In genomic region chr14:11592650-11593049, GRCm38 (mm10) we compare ENCODE assay signal across 22 mouse cellular contexts.
"Had no signal": no experiment of that assay in that cellular context is flagged by ENCODE, and none has a peak within 500 bp of the region (broad histone marks: within the 10 kb centered on the region; RNA-seq: fewer than 3 reads in every experiment).

No protein-coding gene starts in this region.

- H3K27me3 ChIP-seq: limb, embryonic 13.5 days; liver, embryonic 12.5 days; liver, embryonic 15.5 days; lung, embryonic 15.5 days; megakaryocyte, embryonic 14.5 days; midbrain, embryonic 12.5 days; midbrain, embryonic 15.5 days; neural tube, embryonic 12.5 days; neural tube, embryonic 15.5 days had no signal

- H3K9me3 ChIP-seq: limb, embryonic 10.5 days; limb, embryonic 13.5 days; liver, embryonic 12.5 days; liver, embryonic 15.5 days; lung, embryonic 15.5 days; midbrain, embryonic 12.5 days; midbrain, embryonic 15.5 days; neural tube, embryonic 12.5 days; neural tube, embryonic 15.5 days had no signal

- ATAC-seq: liver, embryonic 12.5 days; midbrain, embryonic 15.5 days had no signal

- H3K4me2 ChIP-seq: limb, embryonic 13.5 days; liver, embryonic 12.5 days; liver, embryonic 15.5 days; lung, embryonic 15.5 days; midbrain, embryonic 12.5 days; midbrain, embryonic 15.5 days; neural tube, embryonic 12.5 days; neural tube, embryonic 15.5 days had no signal

- H3K36me3 ChIP-seq: limb, embryonic 10.5 days; limb, embryonic 13.5 days; liver, embryonic 12.5 days; liver, embryonic 15.5 days; lung, embryonic 15.5 days; midbrain, embryonic 12.5 days; midbrain, embryonic 15.5 days; neural tube, embryonic 12.5 days; neural tube, embryonic 15.5 days had no signal

- H3K4me1 ChIP-seq: liver, embryonic 12.5 days; liver, embryonic 15.5 days; megakaryocyte, embryonic 14.5 days; neural tube, embryonic 12.5 days had no signal

- H3K9ac ChIP-seq: limb, embryonic 13.5 days; liver, embryonic 12.5 days; liver, embryonic 15.5 days; lung, embryonic 15.5 days; midbrain, embryonic 12.5 days; midbrain, embryonic 15.5 days; neural tube, embryonic 12.5 days; neural tube, embryonic 15.5 days had no signal

- H3K4me3 ChIP-seq: limb, embryonic 10.5 days; limb, embryonic 13.5 days; liver, embryonic 12.5 days; liver, embryonic 15.5 days; lung, embryonic 15.5 days; megakaryocyte, embryonic 14.5 days; midbrain, embryonic 12.5 days; midbrain, embryonic 15.5 days; neural tube, embryonic 12.5 days; neural tube, embryonic 15.5 days had no signal

- H3K27ac ChIP-seq: limb, embryonic 10.5 days; limb, embryonic 13.5 days; liver, embryonic 12.5 days; liver, embryonic 15.5 days; lung, embryonic 15.5 days; midbrain, embryonic 12.5 days; midbrain, embryonic 15.5 days; neural tube, embryonic 12.5 days; neural tube, embryonic 15.5 days had no signal

- DNase-seq: kidney, adult 18-20 months; kidney, adult 9 months; kidney, postnatal 14 days; kidney, postnatal 4 days; liver; lung, adult 18-20 months; lung, postnatal 10 days; lung, postnatal 36 days; right cerebral cortex, adult 18-20 months; right cerebral cortex, postnatal 14 days; right cerebral cortex, postnatal 4 days; thymus, postnatal 25 days had no signal
